In the genomic region with DNA sequence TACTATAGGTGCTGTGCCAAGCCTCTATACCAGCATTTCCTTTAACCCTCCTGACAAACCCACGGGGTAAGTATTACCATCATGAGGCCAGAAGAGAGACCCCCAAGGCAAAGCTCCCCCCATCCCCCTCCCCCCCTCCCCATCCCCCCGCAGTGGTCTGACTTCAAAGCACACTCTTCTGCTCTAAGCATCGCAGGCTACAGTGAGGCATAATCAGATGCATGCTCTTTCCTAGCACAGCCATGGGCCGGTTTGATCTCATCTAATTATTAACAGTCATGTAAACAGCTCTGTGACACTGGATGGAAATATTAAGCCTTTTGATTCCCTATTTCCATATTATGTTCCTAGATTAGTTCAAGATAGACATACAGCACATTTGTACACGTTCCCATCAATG, we compare ENCODE assay signal across 21 mouse cellular contexts.
"Had no signal": no experiment of that assay in that cellular context is flagged by ENCODE, and none has a peak within 500 bp of the region (broad histone marks: within the 10 kb centered on the region; RNA-seq: fewer than 3 reads in every experiment).

No protein-coding gene starts in this region.

- H3K9me3 ChIP-seq: liver, embryonic 13.5 days; liver, embryonic 15.5 days; lung, embryonic 15.5 days; megakaryocyte, embryonic 14.5 days; neural tube, embryonic 13.5 days; neural tube, embryonic 15.5 days; stomach, embryonic 15.5 days had no signal

- H3K4me1 ChIP-seq: liver, embryonic 13.5 days; liver, embryonic 15.5 days; lung, embryonic 15.5 days; megakaryocyte, embryonic 14.5 days; neural tube, embryonic 15.5 days; stomach, embryonic 15.5 days had no signal

- H3K27me3 ChIP-seq: liver, embryonic 13.5 days; liver, embryonic 15.5 days; lung, embryonic 15.5 days; megakaryocyte, embryonic 14.5 days; neural tube, embryonic 13.5 days; neural tube, embryonic 15.5 days; stomach, embryonic 15.5 days had no signal

- H3K4me3 ChIP-seq: liver, embryonic 13.5 days; liver, embryonic 15.5 days; lung, embryonic 15.5 days; megakaryocyte, embryonic 14.5 days; myocyte; neural tube, embryonic 13.5 days; neural tube, embryonic 15.5 days; stomach, embryonic 15.5 days had no signal

- ATAC-seq: liver, postnatal 0 days; lung, postnatal 0 days had no signal

- H3K4me2 ChIP-seq: liver, embryonic 11.5 days; liver, embryonic 13.5 days; liver, embryonic 15.5 days; lung, embryonic 15.5 days; neural tube, embryonic 13.5 days; neural tube, embryonic 15.5 days; stomach, embryonic 15.5 days had no signal

- H3K27ac ChIP-seq: liver, embryonic 13.5 days; liver, embryonic 15.5 days; lung, embryonic 15.5 days; macrophage; neural tube, embryonic 13.5 days; neural tube, embryonic 15.5 days; stomach, embryonic 15.5 days; stomach, postnatal 0 days had no signal

- H3K9ac ChIP-seq: liver, embryonic 13.5 days; liver, embryonic 15.5 days; liver, postnatal 0 days; lung, embryonic 15.5 days; neural tube, embryonic 13.5 days; neural tube, embryonic 15.5 days; stomach, embryonic 15.5 days had no signal

- H3K36me3 ChIP-seq: liver, embryonic 13.5 days; liver, embryonic 15.5 days; lung, embryonic 15.5 days; neural tube, embryonic 15.5 days; stomach, embryonic 15.5 days had no signal

- DNase-seq: liver, embryonic 13.5 days; liver, postnatal 0 days; lung, adult 2 months; lung, postnatal 14 days; lung, postnatal 36 days; retina, postnatal 1 day; right cerebral cortex, adult 18-20 months; thymus, adult 2 months; thymus, postnatal 25 days; thymus, postnatal 4 days had no signal
